Comparison of ENCODE assay signal across 8 mouse cellular contexts in the genomic region with DNA sequence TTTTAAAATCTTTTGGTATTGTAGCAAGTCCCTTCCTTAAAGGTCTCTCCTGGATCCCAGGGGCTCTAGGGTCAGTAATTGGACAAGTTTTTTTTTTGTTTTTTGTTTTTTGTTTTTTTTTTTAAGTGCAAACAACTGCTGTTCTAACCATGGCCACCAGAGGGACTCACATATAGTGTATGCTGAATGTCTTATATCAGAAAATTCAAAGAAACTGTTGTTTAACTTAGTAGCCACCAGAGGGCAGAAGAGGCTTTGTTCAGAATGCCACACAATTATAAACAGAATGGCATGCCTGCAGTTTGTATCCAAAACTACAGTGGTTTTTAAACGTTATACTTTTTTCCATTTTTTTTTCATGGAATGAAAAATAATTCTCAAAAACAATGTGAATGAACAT. TPM values are rescaled to one million over a fixed set of nuclear protein-coding genes. Genes with fewer than 3 reads are reported as not detected.
A peak's percentile ranks its signal among the peaks of the same experiment; 100 is the strongest.
DNase-seq lines count a peak whose midpoint lies in the region; ATAC-seq and TF ChIP-seq lines count a peak whose summit lies in the region.

No protein-coding gene starts in this region.

- no peak for ATAC-seq in liver, embryonic 14.5 days (ENCODE audit: insufficient read depth)
- peak; percentile 88; the same call in 1 of the 2 replicates for ATAC-seq in neural tube, embryonic 15.5 days (ENCODE audit: low FRiP score)
- ATAC-seq in erythroid progenitor cell, adult 5-6 weeks (replicated peaks; ENCODE audit: low FRiP score, poor library complexity, severe bottlenecking) = no peak

- no peak overlapping the region for H3K27ac ChIP-seq in liver, embryonic 14.5 days
- H3K27ac ChIP-seq in neural tube, embryonic 15.5 days (replicated peaks) = no peak overlapping the region

- no peak overlapping the region for H3K4me2 ChIP-seq in liver, embryonic 14.5 days (ENCODE audit: low read depth)
- no peak overlapping the region for H3K4me2 ChIP-seq in neural tube, embryonic 15.5 days

- no peak for DNase-seq in liver, embryonic 14.5 days (ENCODE audit: low read depth in 3 of 3, low spot score in 3 of 3)
- DNase-seq in liver (no peak), R1 (ENCODE audit: low read depth, low spot score) (peak; percentile 70)
- DNase-seq in cerebellum, postnatal 36 days = peak; percentile 24 to 31
- peak; percentile 26 for DNase-seq in hindlimb bud, embryonic 11.5 days (ENCODE audit: extremely low spot score, low read depth, low spot score)
- DNase-seq in spleen, adult 12 weeks (ENCODE audit: low spot score) = no peak

- H3K9ac ChIP-seq in liver, embryonic 14.5 days (replicated peaks) = no peak overlapping the region
- H3K9ac ChIP-seq in neural tube, embryonic 15.5 days (replicated peaks) = no peak overlapping the region

- no peak overlapping the region for H3K4me3 ChIP-seq in liver, embryonic 14.5 days (ENCODE audit: insufficient read depth in 1 of 2, low read depth in 2 of 2, low read length in 2 of 2)
- no peak overlapping the region for H3K4me3 ChIP-seq in neural tube, embryonic 15.5 days (replicated peaks)

- no peaks in the 10 kb centered on the region for H3K4me1 ChIP-seq in liver, embryonic 14.5 days (replicated peaks; ENCODE audit: control insufficient read depth in 2 of 2, insufficient read depth in 2 of 2, low read length in 1 of 2)
- no peaks in the 10 kb centered on the region for H3K4me1 ChIP-seq in neural tube, embryonic 15.5 days

- H3K36me3 ChIP-seq in liver, embryonic 14.5 days (replicated peaks; ENCODE audit: control insufficient read depth, insufficient read depth, low read depth) = no peaks in the 10 kb centered on the region
- H3K36me3 ChIP-seq in neural tube, embryonic 15.5 days = no peaks in the 10 kb centered on the region

- TF ChIP-seq CTCF in liver, embryonic 14.5 days (IDR thresholded peaks at IDR 0.05; ENCODE audit: low read depth) = peak; percentile 35; the same call in 1 of the 2 replicates

- no peaks in the 10 kb centered on the region for H3K9me3 ChIP-seq in liver, embryonic 14.5 days (ENCODE audit: control insufficient read depth, low read length)
- no peaks in the 10 kb centered on the region for H3K9me3 ChIP-seq in neural tube, embryonic 15.5 days (replicated peaks)

- no peaks in the 10 kb centered on the region for H3K27me3 ChIP-seq in liver, embryonic 14.5 days (ENCODE audit: control insufficient read depth, insufficient read depth, low read length)
- H3K27me3 ChIP-seq in neural tube, embryonic 15.5 days (replicated peaks) = no peaks in the 10 kb centered on the region

- WGBS in liver, embryonic 14.5 days (ENCODE audit: insufficient replicate concordance) = 10% methylated on average over 1 of the region's 1 CpGs
- 16% methylated on average over 1 of the region's 1 CpGs for WGBS in neural tube, embryonic 15.5 days

- TF ChIP-seq EP300 in liver, embryonic 14.5 days (IDR thresholded peaks at IDR 0.05; ENCODE audit: low read depth) = no peak

RNA-seq across cellular contexts. Expression of gene A26c2, which starts 53.6 kb away (rescaled TPM):
- not detected in 2 replicates for polyA plus RNA-seq in liver, embryonic 14.5 days (2012; rRNA removed)
- not detected in 2 replicates for polyA plus RNA-seq in liver, embryonic 14.5 days (2014; fragmentation: Nextera tagmentation; extraction: Ambion mirVana)
- polyA plus RNA-seq in neural tube, embryonic 15.5 days (2015; fragmentation: Nextera tagmentation; extraction: Ambion mirVana) = not detected in 2 replicates
- not detected in 2 replicates for total RNA-seq in erythroid progenitor cell, adult 5-6 weeks (2015; ENCODE audit: low replicate concordance)
- total RNA-seq in erythroid progenitor cell, adult 5-6 weeks (2017; ENCODE audit: low replicate concordance) = not detected in 2 replicates

Comparison
In these comparisons a context has a peak if more than half of its experiments do, and no peak if none do; other contexts are left out.
1. DNase-seq: peak in R1 (single experiment), cerebellum, postnatal 36 days (2 of 2) and hindlimb bud, embryonic 11.5 days (single experiment); none in liver, embryonic 14.5 days (0 of 3), liver (single experiment) and spleen, adult 12 weeks (single experiment).